Mouse (Mus musculus): ENCODE results near the gene Dyrk3.

The Dyrk3 gene

DNA sequence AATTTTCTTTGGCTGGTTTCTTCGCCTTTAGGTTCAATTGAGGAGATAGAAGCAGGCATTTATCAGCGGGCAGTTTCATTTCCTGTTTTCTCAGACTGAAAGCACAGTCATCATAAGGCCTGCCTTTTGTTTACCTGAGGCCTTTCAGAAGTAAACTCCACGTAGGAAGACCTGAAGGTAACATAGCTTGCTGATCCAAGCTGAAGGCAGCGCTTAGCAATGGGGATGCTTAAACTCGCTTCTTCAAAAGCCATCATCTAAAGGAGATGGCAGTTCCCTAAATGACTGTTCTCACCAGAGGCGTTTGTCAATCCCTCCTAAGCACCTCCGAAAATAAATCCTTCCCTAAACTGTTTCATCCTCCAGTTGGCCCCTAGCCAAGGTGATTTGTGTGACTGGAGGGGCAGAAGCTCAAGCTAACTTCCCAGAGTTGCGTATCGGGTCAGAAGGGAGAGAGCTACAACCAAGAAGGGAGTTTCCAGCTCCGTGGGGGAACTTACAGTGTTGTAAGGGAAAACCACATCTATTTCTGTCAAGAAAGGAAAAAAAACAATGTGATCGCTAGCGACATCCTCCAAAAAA, 27.5 kb downstream of the Dyrk3 start:
- DNase-seq (ENCODE audit: low spot score) = no peak

GRCm38 (mm10) chr1:131107575-131108308, 30.4 kb downstream of the Dyrk3 start:
- DNase-seq (ENCODE audit: low spot score) = no peak

DNA sequence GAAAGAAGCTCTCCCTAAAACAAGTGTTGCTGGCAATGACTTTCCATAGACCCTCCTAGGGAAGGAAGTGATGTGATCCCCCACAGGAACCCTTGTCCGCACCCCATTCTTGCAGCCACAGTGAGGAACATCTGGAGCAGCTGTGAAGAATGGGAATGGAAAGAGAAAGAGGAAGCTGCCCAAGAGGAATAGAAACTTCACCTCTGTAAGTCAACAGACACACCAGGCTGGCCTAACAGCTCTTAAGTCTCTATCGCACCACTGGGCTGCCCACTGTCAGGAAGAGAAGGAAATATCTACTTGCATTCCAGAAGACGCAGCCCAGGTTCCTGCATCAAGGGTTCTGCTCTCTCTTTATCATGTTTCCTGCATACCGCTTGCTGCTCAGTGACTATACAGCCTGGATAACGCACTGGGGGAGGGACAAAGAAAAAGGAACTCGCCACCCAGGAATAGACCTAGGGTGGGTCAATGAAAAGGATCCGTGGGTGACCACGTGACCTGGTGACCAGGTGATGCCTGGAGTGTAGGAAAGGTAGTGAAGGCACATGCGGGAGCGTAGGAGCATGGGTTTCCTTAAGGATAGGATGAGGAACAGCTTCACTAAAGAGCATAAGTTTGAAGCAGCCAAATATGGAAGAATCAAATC, 34.2 kb downstream of the Dyrk3 start:
- DNase-seq (ENCODE audit: low spot score) = no peak

GRCm38 (mm10) chr1:131100808-131101207, 37.3 kb downstream of the Dyrk3 start:
- DNase-seq (ENCODE audit: low spot score) = no peak

DNA sequence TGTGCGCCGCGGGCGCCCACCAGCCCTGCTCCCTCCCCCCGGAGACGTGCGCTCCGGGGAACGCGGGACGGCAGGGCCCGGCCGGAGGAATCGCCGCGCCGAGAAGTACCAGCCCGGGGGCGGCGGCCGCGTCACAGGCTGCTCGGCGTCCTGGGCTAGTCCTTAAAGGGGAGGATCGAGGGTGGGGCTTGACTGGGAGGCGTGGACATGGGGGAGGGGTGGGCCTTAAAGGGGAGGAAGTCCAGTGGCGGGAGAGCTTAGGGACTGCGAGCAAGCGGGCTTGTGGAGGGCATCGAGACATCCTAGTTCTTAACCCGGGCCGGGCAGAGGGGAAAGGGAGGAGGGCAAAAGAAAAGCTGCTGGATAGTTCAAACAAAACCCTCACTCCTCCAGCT, 40.4 kb downstream of the Dyrk3 start, which contains the start of gene Mapkapk2:
Gene Mapkapk2 (minus strand): TSS at position 127 of the 395 bp plus-strand sequence.
- DNase-seq (ENCODE audit: low spot score) = peak; percentile 97

DNA sequence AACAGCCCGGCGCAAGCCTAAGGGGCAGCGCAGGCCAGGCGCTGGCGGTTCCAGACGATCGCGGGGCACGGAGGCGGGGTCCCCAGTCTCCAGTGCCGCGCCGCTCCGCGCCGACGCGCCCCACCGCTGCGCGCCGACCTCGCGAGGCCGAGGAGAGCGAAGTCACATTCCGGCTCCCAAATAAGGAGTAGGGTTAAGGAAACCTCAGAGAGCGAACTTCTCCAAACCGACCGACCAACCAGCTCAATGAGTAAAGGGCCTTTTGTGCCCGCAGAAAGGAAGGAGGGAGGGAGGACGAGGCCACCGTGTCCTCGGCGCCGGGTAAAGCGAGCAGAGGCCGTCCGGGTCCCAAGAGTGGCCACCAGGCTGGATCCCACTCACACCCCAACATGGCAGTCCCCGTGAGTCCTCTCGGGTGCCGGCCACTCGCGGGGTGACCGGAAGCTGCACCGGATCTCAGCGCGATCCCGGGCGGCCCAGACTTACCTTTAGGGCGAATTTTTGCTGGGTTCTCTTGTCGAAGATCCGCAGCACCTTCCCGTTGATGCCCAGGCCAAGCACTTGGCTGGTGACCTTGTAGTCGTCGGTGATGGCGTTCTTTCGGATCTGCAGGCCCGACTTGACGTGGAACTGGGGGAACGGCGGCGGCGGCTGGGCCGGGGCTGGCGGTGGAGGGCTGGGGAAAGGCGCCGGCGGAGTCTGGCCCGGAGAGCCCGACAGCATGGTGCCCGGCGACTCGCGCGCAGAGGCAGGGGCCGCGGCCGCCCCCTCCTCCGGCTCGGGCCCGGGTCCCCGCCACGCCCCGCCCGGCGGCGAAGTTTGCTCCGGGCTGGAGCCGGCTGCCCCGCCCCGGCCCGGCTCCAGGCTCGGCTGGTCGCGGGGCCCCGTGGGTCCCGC, 41.1 kb downstream of the Dyrk3 start:
- DNase-seq (ENCODE audit: low spot score) = peak; percentile 76

DNA sequence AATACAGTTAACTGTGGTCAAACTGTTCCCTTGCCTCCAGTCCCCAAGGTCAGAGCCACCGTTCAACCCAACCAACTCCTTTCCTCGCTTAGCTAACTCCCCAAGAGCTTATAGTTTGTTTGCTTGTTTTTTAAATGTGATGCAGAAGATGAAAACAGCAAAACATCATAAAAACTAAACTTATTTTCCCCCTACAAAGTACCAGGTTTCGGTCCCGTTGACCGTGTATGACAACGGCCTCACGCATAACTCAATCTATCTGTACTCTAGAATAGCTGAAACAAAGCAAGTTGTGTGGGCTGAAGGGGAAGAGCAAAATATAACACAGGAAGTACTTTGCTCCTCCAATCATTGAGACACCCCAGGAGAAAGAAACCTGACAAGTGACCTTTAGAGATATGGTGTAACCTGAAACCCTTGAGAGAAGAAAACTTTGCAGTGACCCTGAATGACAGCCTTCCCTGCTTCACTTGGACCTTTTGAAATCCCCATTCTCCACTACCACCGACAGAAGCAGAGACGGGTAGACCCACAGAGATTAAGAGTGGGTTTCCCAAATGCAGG, 41.9 kb downstream of the Dyrk3 start:
- DNase-seq (ENCODE audit: low spot score) = no peak

DNA sequence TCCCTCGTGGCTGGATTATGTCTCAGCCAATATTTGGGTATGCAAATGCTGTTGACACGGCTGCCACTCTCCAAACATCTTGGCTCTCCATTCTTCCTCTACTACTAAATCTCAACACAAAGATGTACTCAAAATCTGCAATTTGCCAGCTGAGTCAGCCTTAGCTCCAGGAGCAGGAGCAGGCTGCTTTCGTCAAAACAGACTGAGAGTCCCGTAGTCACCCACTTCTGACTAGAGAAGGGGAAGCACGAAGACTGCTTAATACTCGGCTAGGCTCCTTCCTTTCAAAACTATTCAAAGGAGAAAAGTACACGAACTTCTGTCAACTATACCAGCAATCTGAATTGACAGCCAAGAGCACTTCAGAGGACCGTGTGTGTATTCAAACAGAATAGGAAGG, 42.6 kb downstream of the Dyrk3 start:
- DNase-seq (ENCODE audit: low spot score) = no peak

- DNase-seq (ENCODE audit: low spot score) = no peak
Measured at GRCm38 (mm10) chr1:131093889-131094288, 44.3 kb downstream of the Dyrk3 start.

GRCm38 (mm10) chr1:131092846-131093245, 45.3 kb downstream of the Dyrk3 start:
- no peak for DNase-seq (ENCODE audit: low spot score)

GRCm38 (mm10) chr1:131092173-131092572, 46.0 kb downstream of the Dyrk3 start:
- DNase-seq (ENCODE audit: low spot score) = no peak

GRCm38 (mm10) chr1:131091481-131091880, 46.7 kb downstream of the Dyrk3 start:
- DNase-seq (ENCODE audit: low spot score) = no peak

GRCm38 (mm10) chr1:131090877-131091276, 47.3 kb downstream of the Dyrk3 start:
- DNase-seq (ENCODE audit: low spot score) = no peak

- no peak for DNase-seq (ENCODE audit: low spot score)
Measured at GRCm38 (mm10) chr1:131090261-131090660, 47.9 kb downstream of the Dyrk3 start.

DNA sequence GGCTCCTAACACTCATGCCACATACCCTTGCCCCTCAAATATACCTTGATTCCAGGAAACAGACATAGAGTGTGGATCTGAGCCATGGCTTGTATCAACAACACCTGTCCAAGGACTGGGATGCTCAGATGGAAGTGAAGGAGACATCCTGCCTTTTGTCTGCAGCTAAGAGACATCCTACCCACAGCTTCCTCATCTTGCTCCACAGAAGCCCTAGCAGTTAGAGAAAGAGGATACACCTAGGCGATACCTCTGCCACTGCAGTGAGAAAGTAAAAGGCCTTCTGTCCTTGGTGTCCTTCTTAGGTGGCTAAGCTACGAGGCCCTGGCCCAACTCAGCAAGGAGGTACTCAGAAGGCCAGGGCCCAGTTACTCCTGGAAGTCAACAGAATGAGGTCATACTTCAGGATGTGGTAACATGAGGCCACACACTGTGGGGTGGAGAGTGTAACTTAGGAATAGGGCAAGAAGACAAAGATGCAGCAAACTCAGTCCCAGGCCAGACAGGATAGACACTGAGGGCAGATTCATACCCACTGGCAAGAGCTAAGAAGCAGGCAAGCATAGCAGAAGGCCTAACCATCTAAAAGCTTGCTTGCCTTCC, 48.5 kb downstream of the Dyrk3 start:
- DNase-seq (ENCODE audit: low spot score) = no peak

- DNase-seq (ENCODE audit: low spot score) = no peak
Measured at GRCm38 (mm10) chr1:131088547-131088946, 49.6 kb downstream of the Dyrk3 start.

- DNase-seq (ENCODE audit: low spot score) = no peak
Measured at GRCm38 (mm10) chr1:131086907-131087306, 51.2 kb downstream of the Dyrk3 start.

- DNase-seq (ENCODE audit: low spot score) = no peak
Measured at GRCm38 (mm10) chr1:131085957-131086739, 52.0 kb downstream of the Dyrk3 start.

- no peak for DNase-seq (ENCODE audit: low spot score)
Measured at GRCm38 (mm10) chr1:131085272-131085671, 52.9 kb downstream of the Dyrk3 start.

GRCm38 (mm10) chr1:131084289-131084688, 53.9 kb downstream of the Dyrk3 start:
- DNase-seq (ENCODE audit: low spot score) = no peak

GRCm38 (mm10) chr1:131083609-131084008, 54.5 kb downstream of the Dyrk3 start:
- DNase-seq (ENCODE audit: low spot score) = no peak

All from testis, postnatal 10 days (tissue).